Mouse (Mus musculus) neutrophil, adult 5-6 weeks (primary cell): ENCODE results near the gene Olfr1392. TPM values are rescaled to one million over a fixed set of nuclear protein-coding genes. Genes with fewer than 3 reads are reported as not detected.
"Not testable (repeated sequence)": the region's sequence is repeated elsewhere in the genome, so short reads cannot be mapped to it uniquely, and the experiment has no call there.

ENCODE experiments used
- ATAC-seq: fragments of 151-379, 151-347 bp; 2 replicates; pipeline ENCODE4 v1.8.0; 2017; ENCODE audit warnings: mild to moderate bottlenecking, moderate TSS enrichment; ENCODE audit not compliant: insufficient number of reproducible peaks, poor library complexity, low FRiP score, severe bottlenecking; ENCODE audit errors: extremely low read depth
- total RNA-seq: library from RNA; stranded (forward); fragments of 200-1000 nt; gene quantifications from 2 replicates; pipeline ENCODE4 v1.2.3, GENCODE M21; 2017

Olfr1392 gene
- total RNA-seq, 1 experiment from 2014 or later: 0.58 TPM

DNA sequence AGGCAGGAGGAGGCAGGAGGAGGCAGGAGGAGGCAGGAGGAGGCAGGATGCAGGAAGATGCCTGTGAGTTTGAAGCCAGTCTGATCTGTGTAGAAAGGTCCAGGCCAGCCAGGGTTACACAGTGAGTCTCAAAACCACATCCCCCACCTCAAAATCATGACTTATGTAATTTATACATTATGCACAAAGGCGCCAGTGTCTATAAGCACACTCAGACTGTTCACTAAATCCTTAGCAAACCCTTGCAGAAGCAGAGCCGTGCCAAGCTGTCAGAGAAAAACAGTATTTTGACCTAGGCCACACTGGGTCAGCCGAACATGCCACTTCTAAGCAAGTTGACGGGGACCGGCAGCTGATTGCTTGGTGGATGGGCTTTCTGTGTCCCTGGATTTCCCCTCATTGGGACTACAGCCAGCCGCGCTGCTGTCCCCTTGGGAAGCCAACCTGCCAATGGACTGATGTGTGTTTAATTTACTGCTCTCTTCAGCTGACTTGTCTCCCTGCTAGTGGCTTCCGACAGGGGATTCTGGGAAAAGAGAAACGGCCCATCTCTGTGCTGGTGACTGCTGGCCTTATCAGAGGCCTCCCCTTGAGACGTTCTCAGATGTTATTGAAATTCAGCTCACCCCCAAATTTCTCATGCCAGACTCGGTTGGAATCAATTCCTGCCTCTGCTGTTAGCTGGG, 11.1 kb upstream of the Olfr1392 start:
- no peak for ATAC-seq

DNA sequence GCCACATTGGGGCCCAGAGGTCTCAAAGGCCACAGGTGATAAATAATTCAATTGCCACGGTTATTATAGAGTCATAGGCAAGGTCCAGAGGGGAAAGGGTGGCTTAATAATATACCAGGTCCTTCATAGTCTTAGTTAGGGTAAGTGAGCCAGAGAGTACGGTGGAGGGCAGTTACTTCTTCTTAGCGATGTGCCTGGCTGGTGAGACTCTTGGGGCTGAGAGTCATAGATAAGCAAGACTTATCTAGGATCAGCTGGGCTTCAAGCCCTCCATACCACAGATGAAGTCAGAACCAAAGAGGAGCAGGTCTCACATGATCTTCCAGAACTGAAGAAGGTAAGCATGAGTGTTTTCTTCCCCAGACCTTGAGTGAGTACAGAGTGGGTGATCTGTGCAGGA, 6.9 kb upstream of the Olfr1392 start, which contains the start of gene Olfr1393:
Gene Olfr1393 (plus strand): TSS at position 83 of the 400 bp plus-strand sequence.
- no peak for ATAC-seq

DNA sequence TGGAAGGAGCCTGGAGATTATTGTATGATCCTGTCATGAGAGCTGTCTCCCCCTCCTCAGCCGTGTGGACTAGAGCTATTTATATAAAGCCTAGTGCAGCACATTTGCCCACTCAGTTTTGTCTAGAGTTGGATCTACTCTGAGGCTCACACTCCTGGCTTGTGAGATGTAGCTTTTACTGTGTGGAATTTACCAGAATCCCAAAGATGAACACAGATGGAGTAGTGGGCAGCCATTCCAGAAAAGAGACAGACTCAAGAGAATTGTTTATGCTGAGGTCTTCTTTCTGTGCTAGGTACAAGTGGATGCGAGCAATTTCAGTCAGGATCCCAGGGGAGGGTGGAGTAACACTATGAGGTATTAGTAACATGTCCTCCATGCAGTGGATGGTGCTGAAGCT, 2.2 kb downstream of the Olfr1392 start:
- no peak for ATAC-seq

DNA sequence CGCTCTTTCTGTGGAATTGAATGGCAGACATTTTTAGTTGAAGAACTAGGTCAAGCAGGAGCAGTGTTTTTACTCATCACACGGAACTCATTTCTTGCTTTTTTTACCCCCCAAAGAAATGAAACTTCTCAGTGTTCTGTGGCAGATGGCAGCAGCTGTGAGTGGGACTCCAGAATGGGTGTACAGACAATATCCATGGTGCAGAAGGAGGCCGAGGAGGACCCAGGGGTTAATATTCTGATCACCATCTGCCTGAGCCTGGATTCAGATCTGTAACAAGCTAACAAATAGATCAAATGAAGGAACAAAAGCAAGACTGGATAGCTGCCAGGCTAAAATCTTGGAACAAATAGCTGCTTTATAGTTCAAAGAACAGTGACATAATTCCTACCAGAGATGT, 7.7 kb downstream of the Olfr1392 start:
- no peak for ATAC-seq

DNA sequence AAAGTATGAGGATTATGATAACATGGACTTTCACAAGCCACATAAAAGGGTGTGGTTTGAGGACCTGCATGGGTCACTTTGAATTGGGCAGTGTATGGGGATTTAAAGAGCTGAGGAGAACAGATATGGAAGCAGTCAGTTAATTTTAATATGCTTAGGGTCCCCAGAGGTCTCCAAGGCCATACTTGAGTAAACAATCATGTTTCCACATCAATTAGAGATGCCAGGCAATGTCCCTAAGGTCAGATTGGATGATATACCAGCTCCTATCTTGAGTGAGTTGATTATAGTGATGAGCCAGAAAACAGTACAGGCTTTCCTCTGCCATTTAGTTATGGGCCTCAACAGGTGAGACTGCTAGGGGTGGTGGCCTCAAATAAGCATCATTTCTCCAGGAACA, 19.4 kb downstream of the Olfr1392 start, which contains the start of gene Olfr10:
Gene Olfr10 (plus strand): TSS at position 301 of the 400 bp plus-strand sequence.
- ATAC-seq: no peak

DNA sequence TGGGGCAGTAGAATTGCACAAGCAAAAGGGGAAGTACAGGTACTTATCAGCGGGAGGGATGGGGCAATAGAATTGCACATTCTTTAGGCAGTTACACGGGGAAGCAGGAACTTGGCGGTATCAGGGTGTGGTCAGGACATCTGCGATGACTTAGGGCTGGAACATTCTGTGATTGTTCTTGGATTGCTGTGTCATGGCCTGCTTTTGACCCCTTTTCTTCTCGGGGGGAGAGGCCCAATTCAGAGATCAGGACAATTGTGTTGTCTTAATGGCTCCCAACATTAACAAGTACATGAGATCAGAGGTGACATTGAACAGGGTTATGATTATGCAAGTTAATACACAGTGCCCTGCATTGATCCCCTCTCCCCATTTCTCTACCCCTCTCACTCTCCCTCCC, 23.5 kb downstream of the Olfr1392 start:
- ATAC-seq: not testable (repeated sequence)

DNA sequence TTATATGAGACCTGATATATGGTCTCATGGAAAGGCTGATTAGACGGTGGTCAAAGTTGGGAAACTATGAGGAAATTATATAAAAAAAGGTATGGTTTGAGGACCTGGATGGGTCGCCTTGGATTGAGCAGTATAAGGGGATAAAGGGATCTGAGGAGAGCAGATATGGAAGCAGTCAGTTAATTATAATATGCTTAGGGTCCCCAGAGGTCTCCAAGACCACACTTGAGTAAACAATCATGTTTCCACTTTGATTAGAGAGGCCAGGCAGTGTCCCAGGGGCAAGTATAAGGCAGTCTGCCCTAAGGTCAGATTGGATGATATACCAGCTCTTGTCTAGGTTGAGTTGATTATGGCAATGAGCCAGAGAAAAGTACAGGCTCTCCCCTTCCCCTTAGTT, 37.4 kb downstream of the Olfr1392 start, which contains the start of gene Olfr1391:
Gene Olfr1391 (plus strand): TSS at position 301 of the 400 bp plus-strand sequence.
- ATAC-seq: no peak

DNA sequence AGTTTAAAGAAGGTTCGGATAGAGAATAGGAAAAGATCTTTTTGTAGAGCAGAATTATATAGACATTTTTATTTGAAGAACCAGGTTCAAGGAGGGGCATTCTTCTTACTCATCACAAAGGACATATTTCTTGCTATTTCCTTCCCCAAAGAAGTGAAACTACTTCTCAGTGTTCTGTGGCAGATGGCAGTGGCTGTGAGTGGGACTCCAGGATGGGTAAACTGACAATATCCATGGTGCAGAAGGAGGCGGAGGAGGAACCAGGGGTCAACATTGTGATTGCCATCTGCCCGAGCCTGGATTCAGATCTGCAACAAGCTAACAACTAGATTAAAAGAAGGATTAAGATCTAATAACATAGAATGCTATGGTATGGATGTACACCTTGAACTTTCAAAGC, 41.6 kb downstream of the Olfr1392 start:
- ATAC-seq: no peak

DNA sequence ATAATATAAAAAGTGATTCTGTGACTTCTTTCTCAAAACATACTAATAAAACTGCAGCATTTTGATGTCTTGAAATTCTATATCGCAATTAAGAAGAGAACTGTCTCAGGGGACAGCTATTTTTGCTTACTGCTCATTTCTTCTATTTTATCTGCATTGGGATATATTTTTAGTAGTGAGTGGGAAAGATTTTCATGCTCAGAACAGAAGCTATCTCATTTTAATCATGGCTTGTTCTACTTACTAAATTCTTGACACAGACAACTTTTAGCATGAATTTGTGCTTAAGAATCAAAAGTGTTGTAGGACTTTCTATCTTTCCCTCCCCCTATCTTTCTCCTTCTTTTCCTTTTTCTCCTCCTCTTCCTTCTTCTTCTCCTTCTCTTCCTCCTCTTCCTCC, 44.6 kb downstream of the Olfr1392 start:
- no peak for ATAC-seq

DNA sequence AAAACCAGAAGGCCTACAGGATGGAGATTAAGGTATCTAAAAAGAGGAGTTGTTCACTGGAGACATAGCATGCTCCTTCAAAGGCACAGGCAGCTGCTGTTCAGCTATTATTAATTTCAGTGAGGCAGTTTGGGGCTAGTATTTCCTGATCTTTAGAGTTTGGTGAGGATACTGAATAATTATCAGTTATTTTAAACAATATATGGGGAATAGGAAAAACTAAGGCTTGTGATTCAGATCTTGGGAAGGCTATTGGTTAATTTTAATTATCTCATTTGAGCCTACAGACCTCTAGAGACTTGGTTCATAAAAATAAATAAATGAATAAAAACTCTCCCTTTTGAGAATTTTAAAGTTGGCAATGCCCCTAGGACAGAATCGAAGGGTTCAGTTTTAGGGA, 49.8 kb downstream of the Olfr1392 start, which contains the start of gene Olfr1390:
Gene Olfr1390 (plus strand): TSS at position 301 of the 400 bp plus-strand sequence.
- ATAC-seq: no peak

DNA sequence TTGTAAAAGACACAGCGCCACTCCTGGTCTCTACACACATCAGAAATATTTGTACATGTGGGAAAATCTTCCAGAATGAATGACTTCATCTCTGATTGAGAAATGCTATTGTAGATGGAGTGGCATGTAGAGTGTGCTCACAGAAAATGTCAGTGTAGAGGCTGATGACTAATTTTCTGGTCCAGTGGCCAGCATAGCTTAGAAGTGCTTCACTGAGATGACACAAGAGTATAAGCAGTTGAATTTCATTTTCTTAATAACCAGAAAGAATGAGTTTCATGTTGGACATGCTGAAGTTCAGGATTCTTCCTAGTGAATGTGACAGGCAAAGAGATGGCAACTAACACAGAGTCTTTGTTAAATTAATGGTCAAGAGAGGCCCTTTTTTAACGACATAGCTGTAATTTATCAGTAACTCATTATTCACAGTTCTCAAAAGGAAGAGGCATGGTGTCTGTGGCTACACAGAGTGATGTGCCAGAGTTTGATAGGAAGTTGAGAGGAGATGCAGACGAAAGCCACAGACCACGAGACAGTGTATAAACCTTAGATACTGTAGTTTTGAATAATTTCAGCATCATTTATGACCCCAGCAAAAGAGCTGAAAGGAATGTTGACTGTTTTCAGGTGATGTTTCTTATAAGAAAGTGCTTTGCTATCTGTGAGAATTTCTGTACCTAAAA, 52.2 kb downstream of the Olfr1392 start:
- no peak for ATAC-seq

Other genes starting within 250 kb of the Olfr1392 start
- 335 and 370 TPM in 2 replicates for gene 9930111J21Rik2, start 234.0 kb upstream of the Olfr1392 start, total RNA-seq
- gene Tgtp2, start 221.1 kb upstream of the Olfr1392 start, total RNA-seq: 76.6 and 92.3 TPM in 2 replicates
- gene Ifi47, start 208.7 kb upstream of the Olfr1392 start, total RNA-seq: 36.2 and 38.1 TPM in 2 replicates
- gene Olfr1396, start 170.4 kb upstream of the Olfr1392 start, total RNA-seq: not detected in 2 replicates
- gene Olfr1395, start 143.0 kb upstream of the Olfr1392 start, total RNA-seq: not detected in 2 replicates
- not detected in 2 replicates for gene Olfr1394, start 130.9 kb upstream of the Olfr1392 start, total RNA-seq
- gene Btnl9, start 98.1 kb upstream of the Olfr1392 start, total RNA-seq: 0.12 and 0.37 TPM in 2 replicates
- gene Zfp62, start 82.0 kb upstream of the Olfr1392 start, total RNA-seq: 91.8 and 106 TPM in 2 replicates
- 118 and 134 TPM in 2 replicates for gene Mgat1, start 41.1 kb upstream of the Olfr1392 start, total RNA-seq
- gene Olfr1393, start 7.0 kb upstream of the Olfr1392 start, total RNA-seq: 0.23 and 0.98 TPM in 2 replicates
- gene Olfr10, start 19.5 kb downstream of the Olfr1392 start, total RNA-seq: not detected in 2 replicates
- gene Olfr1391, start 37.5 kb downstream of the Olfr1392 start, total RNA-seq: not detected in 2 replicates
- gene Olfr1390, start 49.9 kb downstream of the Olfr1392 start, total RNA-seq: not detected in 2 replicates
- not detected in 2 replicates for gene Olfr1389, start 137.8 kb downstream of the Olfr1392 start, total RNA-seq
- gene Olfr1388, start 151.3 kb downstream of the Olfr1392 start, total RNA-seq: 1.5 and 1.9 TPM in 2 replicates
- not detected in 2 replicates for gene Olfr1387, start 170.1 kb downstream of the Olfr1392 start, total RNA-seq
- gene Olfr1386, start 179.8 kb downstream of the Olfr1392 start, total RNA-seq: not detected in 2 replicates
- 0.35 and 0.37 TPM in 2 replicates for gene Olfr1385, start 203.8 kb downstream of the Olfr1392 start, total RNA-seq
- gene Olfr1384, start 221.4 kb downstream of the Olfr1392 start, total RNA-seq: not detected in 2 replicates
- gene Olfr1383, start 234.4 kb downstream of the Olfr1392 start, total RNA-seq: 0.12 TPM in 1 of 2 replicates, not detected in the other
- not detected in 2 replicates for gene Olfr1382, start 243.0 kb downstream of the Olfr1392 start, total RNA-seq